Mouse (Mus musculus) heart, embryonic 15.5 days (tissue): ENCODE measurements around the gene Rpl10-ps3. TPM values are rescaled to one million over a fixed set of nuclear protein-coding genes. Genes with fewer than 3 reads are reported as not detected.

Source experiments
- ATAC-seq: fragments of 200-750 bp; cut with Nextera tagmentation; replicated peaks from 2 replicates; pipeline ENCODE4 v1.8.0; 2017; ENCODE audit warnings: low read depth, moderate TSS enrichment; ENCODE audit not compliant: insufficient number of reproducible peaks, insufficient read depth, low FRiP score
- H3K27ac ChIP-seq: fragments of 300-500 bp; sonication (generic); 2 replicates; pipeline ENCODE4 v1.5.1; 2015; ENCODE audit warnings: mild to moderate bottlenecking, inconsistent platforms
- H3K27me3 ChIP-seq: fragments of 300-500 bp; sonication (generic); 2 replicates; pipeline ENCODE4 v1.6.1; 2015; ENCODE audit warnings: inconsistent platforms
- H3K36me3 ChIP-seq: fragments of 300-500 bp; sonication (generic); 2 replicates; pipeline ENCODE4 v1.6.1; 2015; ENCODE audit warnings: mild to moderate bottlenecking, inconsistent platforms
- H3K4me1 ChIP-seq: fragments of 300-500 bp; sonication (generic); replicated peaks from 2 replicates; pipeline ENCODE4 v1.6.1; 2015; ENCODE audit warnings: inconsistent platforms
- H3K4me2 ChIP-seq: fragments of 300-500 bp; sonication (generic); 2 replicates; pipeline ENCODE4 v1.6.1; 2015; ENCODE audit warnings: inconsistent platforms, mild to moderate bottlenecking, moderate library complexity
- H3K4me3 ChIP-seq: fragments of 300-500 bp; sonication (generic); 2 replicates; pipeline ENCODE4 v1.5.1; 2015; ENCODE audit warnings: mild to moderate bottlenecking, inconsistent platforms
- H3K9ac ChIP-seq: fragments of 300-500 bp; sonication (generic); 2 replicates; pipeline ENCODE4 v1.6.1; 2015; ENCODE audit warnings: mild to moderate bottlenecking, inconsistent platforms
- H3K9me3 ChIP-seq: fragments of 300-500 bp; sonication (generic); replicated peaks from 2 replicates; pipeline ENCODE4 v1.6.1; 2016; ENCODE audit warnings: inconsistent platforms
- WGBS: fragments of 180-500 bp; shearing (Covaris S2); methylation state at CpG from one replicate; pipeline ENCODE4 v1.1.7; 2015; ENCODE audit warnings: mixed read lengths; 5-methylcytosine and 5-hydroxymethylcytosine counted together
- polyA plus RNA-seq: library from polyadenylated mRNA; unstranded; fragments of >200 nt; fragmentation: Nextera tagmentation; extraction: Ambion mirVana; gene quantifications from 2 replicates; pipeline ENCODE4 v1.2.1, GENCODE M21; 2015

Gene Rpl10-ps3
- polyA plus RNA-seq, result 168 and 193 TPM in 2 replicates

- H3K27ac ChIP-seq, result no peak within 1 kb of the TSS
- no peaks in the 10 kb centered on the region for H3K9me3 ChIP-seq
- no peak within 1 kb of the TSS for H3K4me3 ChIP-seq
- H3K36me3 ChIP-seq, result no peaks in the 10 kb centered on the region
- no peaks in the 10 kb centered on the region for H3K27me3 ChIP-seq
- no peak within 1 kb of the TSS for H3K4me2 ChIP-seq
- H3K9ac ChIP-seq, result no peak within 1 kb of the TSS
- no peak for ATAC-seq
- 93% methylated on average over 11 of the region's 13 CpGs for WGBS
- H3K4me1 ChIP-seq, result no peaks in the 10 kb centered on the region
These were observed at the start of gene Rpl10-ps3 for GRCm38 (mm10) chr9:50344868-50345267. Gene Rpl10-ps3, minus strand, starts transcription at chr9:50344968.

- Histone ChIP-seq H3K27ac (no peak overlapping the region), H3K9me3 (no peaks in the 10 kb centered on the region), H3K4me1 (no peaks in the 10 kb centered on the region), H3K4me2 (no peak overlapping the region), H3K9ac (no peak overlapping the region), H3K27me3 (no peaks in the 10 kb centered on the region), H3K36me3 (no peaks in the 10 kb centered on the region), H3K4me3 (no peak overlapping the region)
- no peak for ATAC-seq
- 51% methylated on average over 6 of the region's 6 CpGs for WGBS
These were observed 30.8 kb upstream of the Rpl10-ps3 start for GRCm38 (mm10) chr9:50375598-50375997.

GRCm38 (mm10) chr9:50374666-50375065, 29.9 kb upstream of the Rpl10-ps3 start:
- Histone ChIP-seq H3K27ac (no peak overlapping the region), H3K9me3 (no peaks in the 10 kb centered on the region), H3K27me3 (no peaks in the 10 kb centered on the region), H3K4me1 (no peaks in the 10 kb centered on the region), H3K9ac (no peak overlapping the region), H3K4me2 (no peak overlapping the region), H3K36me3 (no peaks in the 10 kb centered on the region), H3K4me3 (no peak overlapping the region)
- 69% methylated on average over 5 of the region's 5 CpGs for WGBS
- ATAC-seq, result no peak

- no peak overlapping the region for H3K4me3 ChIP-seq
- 80% methylated on average over 8 of the region's 8 CpGs for WGBS
- ATAC-seq, result no peak
These were observed 24.0 kb upstream of the Rpl10-ps3 start for GRCm38 (mm10) chr9:50368551-50369297.

GRCm38 (mm10) chr9:50365059-50365780, 20.5 kb upstream of the Rpl10-ps3 start:
- Histone ChIP-seq H3K27ac (no peak overlapping the region), H3K9ac (no peak overlapping the region), H3K4me2 (no peak overlapping the region), H3K9me3 (no peaks in the 10 kb centered on the region), H3K36me3 (no peaks in the 10 kb centered on the region), H3K4me3 (no peak overlapping the region), H3K27me3 (no peaks in the 10 kb centered on the region), H3K4me1 (no peaks in the 10 kb centered on the region)
- whole genome bisulfite sequencing, result 64% methylated on average over 11 of the region's 11 CpGs
- ATAC-seq, result no peak

More at GRCm38 (mm10) chr9:50368551-50369297, 24.0 kb upstream of the Rpl10-ps3 start:
- Histone ChIP-seq H3K27ac (no peak overlapping the region), H3K4me1 (no peaks in the 10 kb centered on the region), H3K9me3 (no peaks in the 10 kb centered on the region), H3K9ac (no peak overlapping the region), H3K27me3 (no peaks in the 10 kb centered on the region), H3K4me2 (no peak overlapping the region), H3K36me3 (no peaks in the 10 kb centered on the region)

- Histone ChIP-seq H3K4me3 (no peak overlapping the region), H3K4me1 (no peaks in the 10 kb centered on the region), H3K9me3 (no peaks in the 10 kb centered on the region), H3K36me3 (no peaks in the 10 kb centered on the region), H3K9ac (no peak overlapping the region), H3K4me2 (no peak overlapping the region), H3K27ac (no peak overlapping the region), H3K27me3 (no peaks in the 10 kb centered on the region)
- ATAC-seq, result no peak
- WGBS, result 41% methylated on average over 2 of the region's 2 CpGs
These were observed 19.2 kb upstream of the Rpl10-ps3 start for GRCm38 (mm10) chr9:50363962-50364361.

- Histone ChIP-seq H3K27me3 (no peaks in the 10 kb centered on the region), H3K4me1 (no peaks in the 10 kb centered on the region), H3K9ac (no peak overlapping the region), H3K36me3 (no peaks in the 10 kb centered on the region), H3K4me2 (no peak overlapping the region), H3K9me3 (no peaks in the 10 kb centered on the region), H3K4me3 (no peak overlapping the region), H3K27ac (no peak overlapping the region)
- ATAC-seq, result no peak
- 58% methylated on average over 5 of the region's 5 CpGs for WGBS
These were observed 18.5 kb upstream of the Rpl10-ps3 start for GRCm38 (mm10) chr9:50363259-50363658.

- Histone ChIP-seq H3K9ac (no peak overlapping the region), H3K27me3 (no peaks in the 10 kb centered on the region), H3K9me3 (no peaks in the 10 kb centered on the region), H3K36me3 (no peaks in the 10 kb centered on the region), H3K4me3 (no peak overlapping the region), H3K4me2 (no peak overlapping the region), H3K4me1 (no peaks in the 10 kb centered on the region), H3K27ac (no peak overlapping the region)
- 65% methylated on average over 3 of the region's 3 CpGs for WGBS
- no peak for ATAC-seq
These were observed 17.8 kb upstream of the Rpl10-ps3 start for GRCm38 (mm10) chr9:50362556-50362955.

GRCm38 (mm10) chr9:50360370-50360769, 15.6 kb upstream of the Rpl10-ps3 start:
- Histone ChIP-seq H3K27ac (no peak overlapping the region), H3K9me3 (no peaks in the 10 kb centered on the region), H3K4me3 (no peak overlapping the region), H3K9ac (no peak overlapping the region), H3K4me2 (no peak overlapping the region), H3K27me3 (no peaks in the 10 kb centered on the region), H3K4me1 (no peaks in the 10 kb centered on the region), H3K36me3 (no peaks in the 10 kb centered on the region)
- 53% methylated on average over 3 of the region's 3 CpGs for WGBS
- no peak for ATAC-seq

GRCm38 (mm10) chr9:50357331-50357730, 12.6 kb upstream of the Rpl10-ps3 start:
- Histone ChIP-seq H3K4me3 (no peak overlapping the region), H3K27ac (no peak overlapping the region), H3K4me2 (no peak overlapping the region), H3K9ac (no peak overlapping the region), H3K4me1 (no peaks in the 10 kb centered on the region), H3K36me3 (no peaks in the 10 kb centered on the region), H3K9me3 (no peaks in the 10 kb centered on the region), H3K27me3 (no peaks in the 10 kb centered on the region)
- WGBS, result 73% methylated on average over 3 of the region's 3 CpGs
- ATAC-seq, result no peak

- H3K4me3 ChIP-seq, result no peak overlapping the region
- ATAC-seq, result no peak
- no peaks in the 10 kb centered on the region for H3K9me3 ChIP-seq
- H3K4me2 ChIP-seq, result no peak overlapping the region
- H3K36me3 ChIP-seq, result no peaks in the 10 kb centered on the region
- H3K27ac ChIP-seq, result no peak overlapping the region
- H3K9ac ChIP-seq, result no peak overlapping the region
- 49% methylated on average over 4 of the region's 4 CpGs for WGBS
- H3K27me3 ChIP-seq, result no peaks in the 10 kb centered on the region
- H3K4me1 ChIP-seq, result no peaks in the 10 kb centered on the region
These were observed 7.0 kb upstream of the Rpl10-ps3 start for GRCm38 (mm10) chr9:50351746-50352145.
